Mouse (Mus musculus) cortical plate, adult 2 months (tissue): ENCODE results near the gene Armc3.

Source experiments
- CTCF ChIP-seq: fragments of 200-500 bp; IDR thresholded peaks from 2 replicates; pipeline ENCODE4 v1.5.1; 2011; ENCODE audit warnings: mild to moderate bottlenecking, control low read depth, low read length; ENCODE audit not compliant: insufficient read depth; ENCODE audit errors: extremely low read depth
- POLR2A ChIP-seq: fragments of 200-500 bp; IDR thresholded peaks from 2 replicates; pipeline ENCODE4 v1.6.1; 2011; ENCODE audit warnings: mild to moderate bottlenecking, low read length, control low read depth; ENCODE audit not compliant: insufficient read depth; ENCODE audit errors: extremely low read depth

DNA sequence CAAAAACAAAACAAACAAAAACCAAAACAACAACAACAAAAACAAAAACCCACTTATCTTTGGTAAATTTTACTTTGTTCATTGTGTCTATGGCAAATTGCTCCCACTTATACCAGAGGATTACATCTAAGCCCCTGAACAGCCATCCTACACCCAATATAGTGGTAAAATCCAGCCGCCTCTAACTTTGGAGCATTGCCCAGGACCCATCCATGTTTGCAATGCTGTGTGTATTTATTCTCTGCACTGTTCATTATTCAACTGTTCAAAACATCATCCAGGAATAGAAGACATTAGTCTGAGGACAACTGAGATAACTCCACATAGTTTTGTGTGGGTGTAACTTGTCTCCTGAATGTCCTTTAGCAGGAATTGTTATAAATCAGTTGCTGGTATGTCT is 1.0 kb downstream of the Armc3 start:
- TF ChIP-seq CTCF, result no peak
- no peak for TF ChIP-seq POLR2A
